Mouse (Mus musculus): ENCODE measurements around the gene Pitpnc1. TPM values are rescaled to one million over a fixed set of nuclear protein-coding genes. Genes with fewer than 3 reads are reported as not detected.

Pitpnc1 gene
- polyA plus RNA-seq, 1 experiment from 2014 or later, result 32.1 TPM

DNA sequence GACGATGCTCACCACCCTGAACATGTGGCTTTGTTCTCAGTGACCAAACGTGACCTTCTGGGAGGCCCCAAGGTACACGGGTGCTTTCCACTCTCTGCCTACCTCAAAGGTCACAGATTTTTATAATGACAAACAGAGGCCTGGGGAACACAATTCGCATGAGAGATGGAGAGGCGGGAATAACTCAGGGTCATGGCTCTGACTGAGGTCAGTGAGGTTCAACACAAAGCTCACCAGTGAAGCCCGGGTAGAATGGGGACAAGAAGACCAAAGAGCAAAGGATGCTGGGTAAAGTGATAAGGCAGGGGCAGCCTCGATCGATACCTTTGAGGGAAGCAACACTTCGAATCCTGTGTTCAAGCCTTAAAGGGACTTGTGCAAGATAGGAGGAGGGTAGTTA, 206.7 kb downstream of the Pitpnc1 start:
- Histone ChIP-seq H3K9ac (no peak overlapping the region), H3K27me3 (no peaks in the 10 kb centered on the region), H3K4me3 (no peak overlapping the region), H3K4me2 (no peak overlapping the region), H3K36me3 (peaks cover 4% of the 10 kb centered on the region; the same call in 1 of the 2 replicates), H3K27ac (no peak overlapping the region), H3K4me1 (peaks cover 23% of the 10 kb centered on the region), H3K9me3 (0 out of 2 replicates have a peak, but pooled peaks cover 12% of the 10 kb centered on the region)
- WGBS, result 60% methylated on average over 9 of the region's 9 CpGs
- ATAC-seq (ENCODE audit: insufficient number of reproducible peaks, insufficient read depth, low FRiP score, low TSS enrichment, low read depth), result no peak

DNA sequence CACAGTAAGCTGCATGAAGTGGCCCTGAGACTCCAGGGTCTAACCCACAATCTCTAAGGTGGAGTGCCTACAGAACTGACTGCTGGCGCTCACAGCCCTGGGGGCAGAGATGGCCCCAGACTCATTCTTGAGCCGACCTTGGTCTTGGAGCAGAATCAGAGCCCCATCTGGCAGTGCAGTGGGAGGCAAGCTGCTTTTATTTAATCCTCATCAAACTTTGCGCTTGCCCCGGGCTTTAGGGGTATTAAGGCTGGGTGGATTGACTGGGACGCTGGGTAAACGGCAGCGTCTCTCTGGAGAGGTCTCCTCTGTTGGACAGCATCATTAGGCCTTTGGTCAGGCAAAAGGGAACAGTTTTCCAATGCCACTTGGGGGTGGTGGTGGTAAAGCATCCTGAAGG, 211.1 kb downstream of the Pitpnc1 start:
- Histone ChIP-seq H3K4me2 (no peak overlapping the region), H3K9me3 (no peaks in the 10 kb centered on the region), H3K27me3 (no peaks in the 10 kb centered on the region), H3K9ac (no peak overlapping the region), H3K4me3 (no peak overlapping the region), H3K36me3 (no peaks in the 10 kb centered on the region), H3K27ac (no peak overlapping the region), H3K4me1 (peaks cover 11% of the 10 kb centered on the region)
- 60% methylated on average over 7 of the region's 7 CpGs for WGBS
- ATAC-seq (ENCODE audit: insufficient number of reproducible peaks, insufficient read depth, low FRiP score, low TSS enrichment, low read depth), result no peak

DNA sequence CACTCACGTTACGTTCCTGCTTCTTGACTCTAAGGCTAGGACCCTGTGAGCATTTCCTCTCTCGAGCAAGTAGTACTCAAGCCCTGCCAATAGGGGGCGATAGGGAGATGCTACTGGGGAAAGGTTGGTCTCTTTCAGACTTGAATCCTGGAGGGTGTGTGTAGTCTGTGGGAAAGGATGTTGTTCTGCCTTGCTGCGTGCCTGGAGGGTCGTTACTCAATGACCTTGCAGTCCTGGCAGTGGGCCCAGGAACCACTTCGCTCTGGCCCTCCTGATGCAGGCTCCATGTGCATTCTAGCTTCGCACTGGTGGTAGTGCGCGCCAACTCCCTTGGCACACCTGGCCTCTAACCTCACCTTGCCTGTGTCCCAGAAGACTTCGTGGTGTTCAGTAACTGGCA, 215.3 kb downstream of the Pitpnc1 start:
- peaks cover 18% of the 10 kb centered on the region for H3K36me3 ChIP-seq
- no peak for ATAC-seq (ENCODE audit: insufficient number of reproducible peaks, insufficient read depth, low FRiP score, low TSS enrichment, low read depth)
- no peak overlapping the region for H3K4me3 ChIP-seq
- H3K9me3 ChIP-seq, result no peaks in the 10 kb centered on the region
- H3K9ac ChIP-seq, result no peak overlapping the region
- H3K27ac ChIP-seq, result no peak overlapping the region
- 0 out of 2 replicates have a peak, but pooled peaks cover 9% of the 10 kb centered on the region for H3K4me1 ChIP-seq
- H3K4me2 ChIP-seq, result no peak overlapping the region
- H3K27me3 ChIP-seq, result no peaks in the 10 kb centered on the region
- 88% methylated on average over 11 of the region's 11 CpGs for WGBS

DNA sequence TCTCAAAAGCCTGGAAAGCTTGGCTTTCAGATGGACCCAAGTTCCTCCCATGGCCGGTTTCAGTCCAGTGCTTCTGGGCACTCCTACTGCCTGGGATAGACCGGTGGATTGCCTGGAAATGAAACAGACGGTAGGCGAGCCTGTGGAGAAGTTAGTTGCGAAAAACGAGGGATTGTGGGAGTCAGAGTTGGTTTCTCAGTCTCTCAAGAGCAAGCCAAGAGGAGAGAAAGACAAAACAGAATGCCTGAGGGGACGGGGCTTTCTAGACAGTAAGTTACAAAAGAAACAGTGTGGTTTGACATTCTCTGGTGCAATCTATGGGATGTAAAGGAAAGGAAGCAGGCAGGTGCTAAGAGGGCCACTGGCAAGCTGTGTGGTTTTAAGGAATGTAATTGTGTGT, 216.3 kb downstream of the Pitpnc1 start:
- no peak for ATAC-seq (ENCODE audit: insufficient number of reproducible peaks, insufficient read depth, low FRiP score, low TSS enrichment, low read depth)
- no peak overlapping the region for H3K27ac ChIP-seq
- H3K9ac ChIP-seq, result no peak overlapping the region
- 0 out of 2 replicates have a peak, but pooled peaks cover 2% of the 10 kb centered on the region for H3K4me1 ChIP-seq
- 84% methylated on average over 7 of the region's 7 CpGs for WGBS
- peaks cover 28% of the 10 kb centered on the region for H3K36me3 ChIP-seq
- no peaks in the 10 kb centered on the region for H3K27me3 ChIP-seq
- no peak overlapping the region for H3K4me3 ChIP-seq
- no peaks in the 10 kb centered on the region for H3K9me3 ChIP-seq
- H3K4me2 ChIP-seq, result no peak overlapping the region

DNA sequence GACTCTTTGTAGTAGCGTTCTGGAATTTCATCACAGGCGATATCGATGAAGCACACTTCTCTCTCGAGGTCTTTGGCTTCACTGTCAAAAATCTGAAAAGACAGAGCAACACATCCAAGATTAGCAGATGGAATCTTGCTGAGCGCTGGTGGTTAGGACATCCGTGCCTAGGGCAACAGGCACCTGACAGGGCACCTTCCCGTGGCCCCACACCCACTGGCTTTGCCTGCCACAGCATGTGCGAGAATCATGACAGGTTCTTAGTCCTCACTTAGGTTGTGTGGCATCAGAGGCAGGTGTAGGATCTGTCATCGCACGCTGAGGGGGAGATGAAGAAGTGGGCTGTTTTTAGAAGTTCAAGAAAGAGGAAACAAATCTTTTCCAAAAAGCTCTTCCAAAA, 218.5 kb downstream of the Pitpnc1 start:
- ATAC-seq (ENCODE audit: insufficient number of reproducible peaks, insufficient read depth, low FRiP score, low TSS enrichment, low read depth), result no peak
- Histone ChIP-seq H3K36me3 (peaks cover 44% of the 10 kb centered on the region), H3K27ac (no peak overlapping the region), H3K9ac (no peak overlapping the region), H3K9me3 (no peaks in the 10 kb centered on the region), H3K27me3 (no peaks in the 10 kb centered on the region), H3K4me3 (no peak overlapping the region), H3K4me1 (no peaks in the 10 kb centered on the region), H3K4me2 (no peak overlapping the region)
- WGBS, result 86% methylated on average over 10 of the region's 10 CpGs

DNA sequence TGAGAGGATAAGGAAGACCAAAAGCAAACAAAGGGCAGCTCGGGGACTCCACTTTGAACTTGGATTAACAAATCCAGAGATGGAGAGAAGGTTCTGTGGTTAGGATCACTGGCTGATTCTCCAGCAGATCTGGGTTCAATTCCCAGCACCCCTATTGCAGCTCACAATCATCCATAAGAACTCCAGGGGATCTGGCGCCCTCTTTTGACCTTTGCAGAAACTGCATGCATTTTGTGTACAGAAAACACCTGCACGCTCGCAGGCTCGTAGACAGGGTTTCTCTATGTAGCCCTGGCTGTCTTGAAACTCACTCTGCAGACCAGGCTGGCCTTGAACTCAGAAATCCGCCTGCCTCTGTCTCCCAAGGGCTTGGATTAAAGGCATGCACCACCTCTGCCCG, 219.0 kb downstream of the Pitpnc1 start:
- Histone ChIP-seq H3K36me3 (peaks cover 44% of the 10 kb centered on the region), H3K27ac (no peak overlapping the region)

DNA sequence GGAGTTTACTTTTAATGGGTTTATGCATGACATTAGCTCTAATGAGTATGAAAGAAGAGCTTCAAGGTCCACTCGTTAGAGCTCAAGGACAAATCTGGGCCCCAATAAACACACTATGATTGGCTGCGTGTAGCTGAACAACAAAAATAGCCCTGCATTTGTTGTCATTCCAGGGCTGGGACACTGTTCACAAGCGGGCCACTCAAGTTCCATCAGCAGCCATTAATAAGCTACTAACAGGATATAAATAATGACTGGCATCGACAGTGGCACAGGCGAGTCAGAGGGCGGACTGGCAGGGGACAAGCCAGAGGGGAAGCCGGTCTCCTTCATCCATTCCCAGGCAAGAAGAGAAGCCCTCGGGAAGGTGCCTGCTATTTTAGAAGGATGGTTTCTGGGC, 219.6 kb downstream of the Pitpnc1 start:
- Histone ChIP-seq H3K4me3 (no peak overlapping the region), H3K27me3 (no peaks in the 10 kb centered on the region), H3K36me3 (peaks cover 47% of the 10 kb centered on the region), H3K9ac (no peak overlapping the region), H3K4me2 (no peak overlapping the region), H3K9me3 (no peaks in the 10 kb centered on the region), H3K27ac (no peak overlapping the region), H3K4me1 (no peaks in the 10 kb centered on the region)
- ATAC-seq (ENCODE audit: insufficient number of reproducible peaks, insufficient read depth, low FRiP score, low TSS enrichment, low read depth), result no peak
- whole genome bisulfite sequencing, result 92% methylated on average over 8 of the region's 8 CpGs

More for the DNA sequence above, 219.0 kb downstream of the Pitpnc1 start:
- H3K9ac ChIP-seq, result no peak overlapping the region
- whole genome bisulfite sequencing, result 86% methylated on average over 7 of the region's 7 CpGs
- no peak for ATAC-seq (ENCODE audit: insufficient number of reproducible peaks, insufficient read depth, low FRiP score, low TSS enrichment, low read depth)
- no peak overlapping the region for H3K4me2 ChIP-seq
- H3K9me3 ChIP-seq, result no peaks in the 10 kb centered on the region
- H3K4me1 ChIP-seq, result no peaks in the 10 kb centered on the region
- H3K4me3 ChIP-seq, result no peak overlapping the region
- no peaks in the 10 kb centered on the region for H3K27me3 ChIP-seq

DNA sequence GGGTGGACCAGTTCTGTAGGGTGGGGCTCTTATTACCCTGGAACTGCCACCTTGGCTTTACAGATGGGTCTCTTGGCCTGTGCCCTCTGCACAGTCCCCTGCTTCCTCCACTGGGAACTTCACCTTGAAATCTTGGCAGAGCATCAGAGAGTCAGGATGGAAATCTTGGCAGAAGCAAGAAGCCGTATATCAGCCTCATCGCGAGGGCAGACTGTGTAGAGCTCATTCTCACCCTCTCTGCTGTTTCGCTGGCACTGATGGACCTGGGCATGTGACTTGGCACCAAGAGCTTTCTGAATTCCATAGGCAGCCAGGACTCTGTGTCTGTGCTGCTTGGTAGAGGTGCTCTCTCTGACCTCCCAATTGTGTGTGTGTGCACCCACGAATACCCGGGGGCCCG, 221.7 kb downstream of the Pitpnc1 start:
- H3K9ac ChIP-seq, result no peak overlapping the region
- no peak overlapping the region for H3K4me3 ChIP-seq
- no peak overlapping the region for H3K4me2 ChIP-seq
- no peaks in the 10 kb centered on the region for H3K4me1 ChIP-seq
- H3K9me3 ChIP-seq, result 0 out of 2 replicates have a peak, but pooled peaks cover 2% of the 10 kb centered on the region
- no peak for ATAC-seq (ENCODE audit: insufficient number of reproducible peaks, insufficient read depth, low FRiP score, low TSS enrichment, low read depth)
- H3K36me3 ChIP-seq, result peaks cover 57% of the 10 kb centered on the region
- WGBS, result 94% methylated on average over 7 of the region's 7 CpGs
- H3K27ac ChIP-seq, result no peak overlapping the region
- H3K27me3 ChIP-seq, result no peaks in the 10 kb centered on the region

DNA sequence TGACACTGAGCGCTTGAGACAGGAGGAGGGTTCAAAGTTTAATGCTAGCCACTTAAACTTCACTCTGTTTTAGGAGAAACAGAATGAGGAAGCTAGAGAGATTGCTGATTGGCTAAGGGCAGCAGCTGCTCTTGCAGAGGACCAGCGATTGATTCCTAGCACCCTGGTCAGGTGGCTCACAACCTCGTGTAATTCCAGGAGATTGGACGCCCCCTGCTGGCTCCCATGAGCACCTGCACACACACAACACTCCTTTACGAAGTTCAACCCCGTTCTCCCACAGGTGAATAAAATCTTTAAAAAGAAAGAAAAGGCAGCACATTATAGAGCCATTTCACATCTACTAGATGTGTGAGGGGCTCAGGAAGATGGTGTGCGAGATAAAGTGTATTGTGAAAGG, 224.8 kb downstream of the Pitpnc1 start:
- no peak overlapping the region for H3K4me3 ChIP-seq
- ATAC-seq (ENCODE audit: insufficient number of reproducible peaks, insufficient read depth, low FRiP score, low TSS enrichment, low read depth), result no peak

DNA sequence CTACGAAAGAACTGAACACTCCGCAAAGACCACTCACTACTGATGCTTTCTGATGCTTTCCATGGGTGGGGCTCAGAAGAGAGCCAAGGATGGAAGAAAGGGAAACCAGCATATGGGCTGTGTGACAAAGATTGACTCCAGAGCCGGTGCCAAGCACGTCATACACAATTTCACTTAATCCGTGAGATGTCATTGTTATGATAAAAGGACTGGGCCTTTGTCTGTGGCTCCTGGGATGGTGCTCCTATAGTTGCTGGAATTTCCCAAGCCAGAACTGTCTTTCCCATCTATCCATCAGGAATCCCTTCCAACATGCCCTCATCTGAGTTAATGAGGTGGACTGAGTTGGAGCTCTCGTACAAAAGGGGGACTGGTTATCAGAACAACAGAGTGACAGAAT, 227.4 kb downstream of the Pitpnc1 start:
- Histone ChIP-seq H3K4me3 (no peak overlapping the region), H3K36me3 (peaks cover 19% of the 10 kb centered on the region), H3K4me1 (no peaks in the 10 kb centered on the region), H3K4me2 (no peak overlapping the region), H3K27ac (no peak overlapping the region), H3K27me3 (no peaks in the 10 kb centered on the region), H3K9ac (no peak overlapping the region), H3K9me3 (0 out of 2 replicates have a peak, but pooled peaks cover 2% of the 10 kb centered on the region)
- WGBS, result 89% methylated on average over 6 of the region's 6 CpGs
- no peak for ATAC-seq (ENCODE audit: insufficient number of reproducible peaks, insufficient read depth, low FRiP score, low TSS enrichment, low read depth)

More for the DNA sequence above, 224.8 kb downstream of the Pitpnc1 start:
- Histone ChIP-seq H3K9me3 (0 out of 2 replicates have a peak, but pooled peaks cover 2% of the 10 kb centered on the region), H3K27ac (no peak overlapping the region), H3K9ac (no peak overlapping the region), H3K4me1 (no peaks in the 10 kb centered on the region), H3K36me3 (peaks cover 42% of the 10 kb centered on the region), H3K27me3 (no peaks in the 10 kb centered on the region), H3K4me2 (no peak overlapping the region)
- 91% methylated on average over 7 of the region's 7 CpGs for WGBS

DNA sequence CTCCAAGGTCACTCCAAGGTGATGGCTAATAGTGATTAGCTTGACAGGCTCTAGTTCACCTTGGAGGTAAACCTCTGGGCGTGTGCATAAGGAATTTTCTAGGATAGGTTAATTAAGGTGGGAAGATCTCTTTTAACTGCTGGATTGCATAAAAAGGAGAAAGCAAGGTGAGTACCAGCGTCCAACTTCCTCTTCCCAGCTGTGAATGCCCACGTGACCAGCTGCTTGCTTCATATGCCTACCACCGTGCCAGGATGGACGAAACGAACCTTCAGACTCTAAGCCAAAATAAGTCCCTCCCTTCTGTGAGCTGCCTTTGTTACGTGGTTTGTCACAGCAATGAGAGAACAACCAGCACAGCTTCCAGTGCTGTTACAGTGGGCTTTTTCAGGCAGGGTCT, 228.8 kb downstream of the Pitpnc1 start:
- Histone ChIP-seq H3K4me1 (no peaks in the 10 kb centered on the region), H3K4me3 (no peak overlapping the region), H3K27me3 (no peaks in the 10 kb centered on the region), H3K9ac (no peak overlapping the region), H3K4me2 (no peak overlapping the region), H3K9me3 (0 out of 2 replicates have a peak, but pooled peaks cover 2% of the 10 kb centered on the region), H3K36me3 (peaks cover 13% of the 10 kb centered on the region), H3K27ac (no peak overlapping the region)
- 89% methylated on average over 7 of the region's 7 CpGs for WGBS
- ATAC-seq (ENCODE audit: insufficient number of reproducible peaks, insufficient read depth, low FRiP score, low TSS enrichment, low read depth), result no peak

DNA sequence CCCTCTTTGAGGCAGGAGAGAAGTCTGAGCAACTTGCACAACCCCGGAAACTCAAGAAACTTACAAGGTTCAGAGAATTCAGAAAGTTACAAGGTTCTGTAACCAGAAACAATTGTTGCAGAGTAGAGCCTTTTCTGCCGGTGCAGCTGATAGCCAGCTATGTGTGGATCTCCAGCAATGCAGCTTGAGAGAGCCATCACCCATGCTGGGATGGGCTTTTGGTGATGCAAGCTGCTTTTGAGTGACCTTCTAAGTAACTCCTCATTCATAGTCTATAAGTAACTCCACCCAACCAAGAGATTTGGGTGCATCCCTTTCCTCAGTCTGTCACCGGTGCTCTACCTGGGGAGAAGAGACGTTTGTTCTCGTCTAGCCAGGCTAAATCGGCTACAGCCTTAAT, 232.0 kb downstream of the Pitpnc1 start:
- Histone ChIP-seq H3K27ac (no peak overlapping the region), H3K4me1 (no peaks in the 10 kb centered on the region), H3K4me3 (no peak overlapping the region), H3K4me2 (no peak overlapping the region), H3K9me3 (no peaks in the 10 kb centered on the region), H3K9ac (no peak overlapping the region), H3K36me3 (peaks cover 9% of the 10 kb centered on the region; the same call in 1 of the 2 replicates), H3K27me3 (no peaks in the 10 kb centered on the region)
- 90% methylated on average over 6 of the region's 6 CpGs for WGBS
- no peak for ATAC-seq (ENCODE audit: insufficient number of reproducible peaks, insufficient read depth, low FRiP score, low TSS enrichment, low read depth)

Data from embryonic facial prominence, embryonic 13.5 days (tissue).